Mouse (Mus musculus) E14TG2a.4 (cell line): ENCODE data around the gene Mrpl49.

Source experiments
- CTCF ChIP-seq: conservative IDR thresholded peaks from 2 replicates; pipeline ENCODE4 v1.5.1; 2014; ENCODE audit warnings: low read length
- NANOG ChIP-seq: IDR thresholded peaks from 2 replicates; pipeline ENCODE4 v1.6.1; 2014; ENCODE audit warnings: borderline replicate concordance, low read length, mixed read lengths
- POU5F1 ChIP-seq: IDR thresholded peaks from 2 replicates; pipeline ENCODE4 v1.6.1; 2014; ENCODE audit warnings: low read length, borderline replicate concordance

GRCm38 (mm10) chr19:6046294-6047153 is 11.1 kb downstream of the Mrpl49 start, which contains the start of gene Syvn1:
- no peak for TF ChIP-seq CTCF
- no peak for TF ChIP-seq NANOG
- no peak for TF ChIP-seq POU5F1
